Mouse (Mus musculus) left cerebral cortex, postnatal 14 days (tissue): ENCODE data around the gene Nedd9. TPM values are rescaled to one million over a fixed set of nuclear protein-coding genes. Genes with fewer than 3 reads are reported as not detected.
"Not testable (repeated sequence)": the region's sequence is repeated elsewhere in the genome, so short reads cannot be mapped to it uniquely, and the experiment has no call there.

ENCODE experiments used
- DNase-seq, 2 experiments: peaks; one replicate each; pipeline ENCODE4 v3.0.0; 2021 to 2022; ENCODE audit warnings: low spot score in 2 of 2, mixed read lengths in 1 of 2
- intact Hi-C: fragments of 180-260 bp; cut with DNase I; formaldehyde crosslinking; loops from one replicate; pipeline ENCODE4 v1.15.1; 2025
- total RNA-seq, 2 experiments: library from RNA; stranded (reverse); gene quantifications; 2 replicates each; pipeline ENCODE4 v1.2.3; 2021

Gene Nedd9
- total RNA-seq, 2 experiments from 2014 or later: 9.6 to 13.2 TPM

DNA sequence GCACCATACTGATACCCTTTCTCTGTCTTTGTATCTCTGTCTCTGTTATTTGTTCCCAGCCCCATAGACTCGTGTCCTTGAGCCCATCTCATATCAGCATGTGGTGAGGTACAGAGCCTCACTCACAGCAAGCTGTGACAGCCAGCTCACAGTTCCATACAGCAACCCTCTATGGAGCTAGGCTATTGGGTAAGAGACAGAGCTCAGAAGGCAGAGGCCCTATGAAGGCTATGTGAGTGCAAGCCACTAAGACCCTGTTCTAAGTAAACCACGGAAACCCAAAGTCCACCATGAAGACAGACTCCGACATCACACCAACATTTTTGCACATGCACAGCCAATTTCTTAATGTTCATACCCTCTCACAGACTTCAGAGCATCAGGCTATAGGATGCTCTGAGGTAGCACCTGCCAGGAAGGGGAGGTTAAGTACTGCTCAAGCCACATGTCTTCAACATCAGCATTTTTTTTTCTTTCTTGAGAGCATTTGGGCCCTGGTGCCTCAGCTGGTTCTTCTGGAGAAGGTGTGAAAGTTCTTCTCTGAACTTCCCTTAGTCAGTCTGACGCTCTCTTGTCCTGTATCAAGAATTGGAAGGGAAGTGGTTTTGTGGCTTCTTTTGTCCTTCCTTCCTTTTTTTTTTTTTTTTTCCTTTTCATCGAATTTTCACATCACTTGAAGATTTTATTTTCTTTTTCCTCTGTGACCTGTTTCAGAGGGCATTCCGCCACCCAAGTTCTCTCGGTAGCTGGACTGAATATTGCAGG lies 105.9 kb downstream of the Nedd9 start:
- intact Hi-C loops: no loop called here
- no peak for DNase-seq

DNA sequence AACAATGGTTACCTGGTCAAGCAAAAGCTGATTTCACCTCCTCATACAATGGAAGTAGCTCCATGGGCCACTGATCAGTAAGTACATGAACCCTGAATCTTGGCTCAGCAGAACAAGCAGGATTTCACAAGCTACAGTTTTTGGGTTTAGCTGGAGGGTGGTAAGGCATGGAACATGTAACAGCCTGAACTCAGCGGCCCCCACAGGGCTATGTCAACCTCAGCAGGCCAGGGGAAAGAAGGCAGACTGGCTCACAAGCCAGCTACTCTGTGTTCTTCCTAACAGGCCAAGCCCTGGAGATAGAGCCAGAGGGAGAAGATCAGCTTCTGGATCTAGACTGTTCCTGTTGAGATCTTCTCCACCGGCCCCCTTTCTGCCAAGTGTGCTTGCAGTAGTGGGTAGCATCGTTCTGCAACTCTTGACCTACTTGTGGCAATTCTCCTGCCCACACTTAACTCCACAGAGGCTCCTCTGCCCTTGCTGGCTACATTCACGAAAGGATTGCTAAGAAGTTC lies 107.2 kb downstream of the Nedd9 start:
- intact Hi-C loops: no loop called here
- DNase-seq: no peak

DNA sequence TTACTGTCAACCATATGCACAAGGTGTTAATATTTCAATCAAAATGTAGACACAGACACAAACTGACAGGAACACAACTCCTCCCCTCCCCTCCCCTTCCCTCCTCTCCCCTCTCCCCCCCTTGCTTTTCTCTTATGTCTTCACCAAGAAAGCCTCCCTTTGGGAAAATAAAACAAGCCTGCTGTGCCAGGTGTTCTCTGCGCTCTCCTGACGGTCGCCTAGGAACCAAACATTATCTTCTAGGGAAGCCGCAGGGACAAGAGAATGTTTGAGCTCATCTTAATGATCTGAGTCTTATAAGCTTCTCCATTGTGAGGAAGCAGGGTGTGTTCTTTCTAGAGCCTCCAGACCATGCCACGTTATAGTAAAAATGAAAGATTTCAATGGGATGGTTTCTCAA lies 108.7 kb downstream of the Nedd9 start:
- intact Hi-C loops: no loop called here
- DNase-seq: no peak

DNA sequence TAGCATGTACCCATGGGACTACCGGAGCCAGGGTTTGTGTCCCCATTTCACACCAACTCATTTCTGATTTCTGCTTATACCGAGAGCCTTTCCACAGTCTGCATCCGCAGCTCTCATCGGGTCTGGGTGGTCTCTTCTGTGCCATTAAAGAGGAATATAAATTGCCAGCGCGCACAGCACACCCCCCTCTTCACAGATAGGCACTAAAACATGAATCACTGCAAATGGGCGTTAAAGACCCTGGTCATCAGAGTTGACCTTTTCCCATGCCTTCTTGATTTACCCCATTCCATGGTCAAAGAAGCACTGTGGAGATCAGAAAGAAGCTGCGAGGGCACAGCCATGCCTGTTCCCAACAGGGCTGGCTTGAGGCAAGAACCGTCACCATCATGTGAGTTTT lies 109.3 kb downstream of the Nedd9 start:
- no peak for DNase-seq
- intact Hi-C loops: no loop called here

DNA sequence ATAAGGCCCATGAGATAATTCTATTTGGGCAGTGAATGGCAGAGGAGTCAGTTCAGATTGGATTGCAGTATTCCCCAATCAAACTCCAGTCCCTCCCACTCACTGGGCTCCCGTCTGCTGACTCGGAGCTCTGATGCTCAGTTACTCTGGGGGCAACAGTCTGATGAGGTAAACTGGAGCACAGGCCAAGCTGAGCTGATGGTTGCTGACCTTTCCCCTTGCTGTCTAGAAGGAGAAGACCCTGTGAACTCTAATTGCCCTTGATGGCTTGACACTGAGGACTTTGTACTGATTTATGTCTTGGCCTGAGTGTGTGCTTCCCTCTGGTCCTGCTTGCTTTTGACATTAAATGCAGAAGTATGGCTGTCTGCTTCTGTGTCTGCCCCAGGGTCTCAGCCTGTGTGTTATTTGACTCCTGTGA lies 110.1 kb downstream of the Nedd9 start:
- no peak for DNase-seq
- intact Hi-C loops: no loop called here

DNA sequence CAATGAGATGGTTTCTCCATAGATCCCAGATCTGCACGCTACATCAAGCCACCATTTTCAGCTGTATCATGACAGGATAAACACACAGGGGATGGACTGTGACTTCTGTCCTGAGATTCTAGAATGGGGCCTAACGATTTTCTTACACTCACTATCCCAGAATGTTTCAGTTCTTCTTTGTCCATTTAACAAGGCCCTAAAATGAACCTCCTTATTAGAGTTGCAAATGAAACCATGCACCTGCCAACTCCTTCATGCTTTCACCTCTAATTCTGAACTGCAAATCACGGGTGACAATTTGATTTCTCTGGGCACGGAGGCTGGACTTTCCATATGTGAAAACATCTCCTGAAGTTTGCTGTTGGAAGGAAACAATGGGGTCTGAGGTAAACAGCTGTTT lies 111.1 kb downstream of the Nedd9 start:
- no peak for DNase-seq
- intact Hi-C loops: no loop called here

DNA sequence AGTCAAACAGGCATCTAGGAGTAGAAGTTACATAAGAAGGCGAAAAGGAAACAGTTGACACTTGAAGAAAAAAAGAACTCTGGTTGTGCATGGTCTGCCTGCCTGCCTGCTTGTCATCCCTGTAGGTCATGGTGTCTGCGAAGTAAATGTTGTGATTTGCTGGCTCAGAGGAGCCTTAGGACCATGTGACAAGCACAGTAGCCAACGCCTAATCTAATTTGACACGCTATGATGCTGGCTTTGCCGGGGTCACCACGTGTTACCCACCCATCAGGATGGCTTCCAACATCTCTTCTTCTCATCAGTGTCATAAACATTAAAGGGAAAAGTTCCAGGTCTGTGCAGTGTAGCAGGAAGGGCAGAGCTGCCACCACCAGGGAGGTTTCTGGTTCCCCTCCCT lies 111.5 kb downstream of the Nedd9 start:
- intact Hi-C loops: no loop called here
- DNase-seq: no peak

DNA sequence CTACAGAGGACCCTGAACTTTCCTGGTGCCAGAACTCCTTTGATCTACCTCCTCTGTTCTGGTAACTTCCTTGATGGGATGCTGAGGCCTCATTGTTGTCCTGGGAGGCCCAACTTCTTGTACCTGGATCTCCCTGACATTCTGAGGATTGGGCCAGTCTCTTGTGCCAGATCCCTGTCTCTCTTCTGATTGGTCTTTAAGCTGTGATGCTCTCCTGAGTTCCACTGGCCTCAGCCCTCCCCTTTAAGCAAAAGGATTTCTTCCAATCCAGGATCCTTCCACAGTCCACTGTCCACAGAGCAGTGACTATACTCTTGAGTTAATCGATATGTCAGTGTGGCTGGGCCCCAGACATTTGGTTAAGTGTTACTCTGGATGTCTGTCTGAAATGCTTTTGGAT lies 112.3 kb downstream of the Nedd9 start:
- no peak for DNase-seq
- intact Hi-C loops: no loop called here

DNA sequence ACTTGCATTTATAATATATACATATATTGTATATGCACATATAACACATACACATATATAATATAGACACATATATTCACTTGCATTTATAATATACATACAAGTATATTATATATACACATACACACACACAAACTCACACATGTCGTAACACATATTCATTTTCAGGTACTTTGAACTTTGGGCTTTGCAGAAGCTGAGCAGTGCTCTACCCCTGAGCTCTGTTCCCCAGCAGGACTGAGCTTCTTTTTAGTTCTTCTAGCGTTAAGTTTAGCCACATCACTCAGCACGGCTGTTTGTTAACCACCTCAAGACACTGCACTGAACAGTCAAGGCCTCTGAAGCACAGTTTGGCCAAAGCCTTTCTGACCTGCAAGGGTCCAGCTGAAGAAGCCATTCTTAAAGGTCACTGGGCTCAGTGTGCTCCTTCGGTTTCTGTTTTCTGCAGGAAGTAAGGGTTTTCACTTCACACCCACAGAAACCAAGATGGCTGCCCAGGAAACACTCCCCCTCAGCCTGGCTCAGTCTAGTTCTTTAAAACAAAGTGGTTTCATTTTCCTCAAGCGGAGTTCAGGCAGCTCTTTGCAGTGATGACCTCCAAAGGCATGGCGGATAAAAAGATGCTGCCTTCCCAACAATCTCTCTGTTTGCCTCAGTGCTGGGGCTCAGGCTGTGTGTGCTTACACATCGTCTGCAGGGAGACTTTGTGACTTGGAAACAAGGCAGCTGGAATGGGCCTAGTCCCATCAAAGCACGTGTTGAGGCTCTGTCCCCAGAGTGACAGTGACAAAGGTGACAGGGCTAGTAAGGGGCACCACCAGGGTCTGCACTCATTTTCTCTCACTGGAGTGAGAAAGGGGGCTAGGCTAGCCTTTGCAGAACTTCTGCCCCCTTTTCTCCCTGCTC lies 114.4 kb downstream of the Nedd9 start:
- no peak for DNase-seq
- intact Hi-C loops: no loop called here

DNA sequence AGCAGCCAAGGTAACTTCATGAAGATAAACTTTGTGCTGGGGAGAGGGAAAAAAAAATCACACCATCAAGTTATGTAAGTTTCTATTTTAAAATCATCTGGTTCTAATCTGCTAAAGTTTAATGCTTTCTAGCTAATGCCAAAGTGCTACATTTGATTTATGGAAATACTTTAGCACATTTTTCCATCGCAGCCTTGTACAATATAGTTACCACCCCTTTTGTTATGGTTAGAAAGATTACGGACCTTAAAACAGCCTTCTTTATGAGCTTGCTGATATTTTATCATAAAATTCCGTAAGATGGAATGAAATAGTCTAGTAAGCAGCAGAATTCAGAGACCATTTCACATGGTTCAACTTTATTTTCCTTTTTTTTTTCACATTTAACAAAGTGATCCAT lies 115.6 kb downstream of the Nedd9 start:
- DNase-seq: no peak
- intact Hi-C loops: no loop called here

DNA sequence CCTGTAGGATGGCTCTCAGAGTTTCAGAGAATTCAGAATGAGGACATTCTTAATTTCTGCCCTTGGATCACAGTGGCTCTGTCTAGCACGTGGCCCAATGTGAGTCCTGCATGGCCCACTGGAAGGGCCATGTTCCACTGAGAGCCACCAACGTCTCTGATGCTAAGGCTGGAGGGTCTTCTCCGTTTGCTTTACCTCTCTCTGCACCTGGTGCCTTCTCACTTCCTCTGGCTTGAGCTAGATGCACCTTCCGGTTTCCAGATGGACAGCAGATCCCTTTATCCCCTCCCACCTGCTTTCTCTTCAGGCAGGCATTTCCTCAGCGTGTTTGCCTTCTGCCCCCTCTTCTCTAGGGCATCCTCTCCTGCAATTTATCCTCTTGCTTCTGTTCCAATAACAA lies 118.5 kb downstream of the Nedd9 start:
- DNase-seq: no peak
- intact Hi-C loops: no loop called here

DNA sequence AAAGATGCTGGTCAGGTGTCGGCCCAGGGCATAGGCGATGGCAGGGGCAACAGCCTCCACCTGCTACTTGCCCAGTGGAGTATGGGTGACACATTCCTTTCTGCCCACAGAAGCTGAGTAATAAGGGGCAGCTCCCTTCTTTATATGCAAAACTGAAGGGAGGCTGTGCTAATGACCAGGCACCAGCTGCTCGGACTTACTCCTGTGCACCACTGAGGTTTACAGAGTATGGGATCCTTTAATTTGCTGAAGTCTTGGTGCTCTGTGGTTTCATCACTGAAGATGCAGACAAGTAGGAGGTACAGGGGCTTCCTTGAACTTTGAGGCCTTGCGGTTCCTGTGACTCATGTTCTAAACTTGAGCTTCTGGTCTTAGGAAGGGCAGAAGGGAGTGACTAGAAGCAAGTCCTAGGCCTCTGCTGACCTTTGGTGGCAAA lies 120.0 kb downstream of the Nedd9 start:
- DNase-seq: no peak
- intact Hi-C loops: no loop called here

DNA sequence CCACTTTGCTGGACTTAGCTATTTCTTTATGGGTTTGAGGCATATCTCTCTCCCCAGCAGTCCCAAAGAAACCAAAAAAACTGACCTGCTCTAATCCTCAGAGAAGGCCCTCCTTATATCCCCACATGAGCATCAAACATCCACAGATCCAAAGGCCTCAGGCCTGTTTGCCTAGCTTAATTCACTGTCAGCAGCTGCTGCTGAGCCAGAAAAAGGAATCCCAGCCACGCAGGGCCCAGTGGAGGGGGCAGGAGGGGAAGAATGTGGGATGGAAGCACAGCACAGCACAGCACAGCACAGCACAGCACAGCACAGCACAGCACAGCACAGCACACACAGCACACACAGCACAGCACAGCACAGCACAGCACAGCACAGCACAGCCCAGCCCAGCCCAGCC lies 120.6 kb downstream of the Nedd9 start:
- DNase-seq, intact Hi-C loops: not testable (repeated sequence)

DNA sequence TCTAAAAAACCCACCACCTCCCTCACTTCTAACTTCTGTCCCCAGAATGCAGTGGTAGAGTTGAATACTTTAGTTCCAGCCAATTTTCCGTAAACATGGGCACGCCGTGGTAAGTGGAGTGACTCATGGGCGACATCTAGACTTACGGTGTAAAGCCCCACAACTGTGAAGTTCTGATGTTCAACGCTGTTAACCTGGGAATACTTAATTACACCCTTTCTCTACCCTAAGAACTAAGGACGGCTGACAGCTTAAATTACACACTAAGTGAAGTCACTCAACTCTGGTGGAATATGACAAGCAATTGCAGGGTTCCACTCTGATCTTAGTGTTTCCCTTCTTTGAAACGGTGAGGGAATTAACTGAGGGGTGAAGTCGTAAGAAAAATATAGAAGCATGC lies 122.9 kb downstream of the Nedd9 start:
- intact Hi-C loops: no loop called here
- no peak for DNase-seq

DNA sequence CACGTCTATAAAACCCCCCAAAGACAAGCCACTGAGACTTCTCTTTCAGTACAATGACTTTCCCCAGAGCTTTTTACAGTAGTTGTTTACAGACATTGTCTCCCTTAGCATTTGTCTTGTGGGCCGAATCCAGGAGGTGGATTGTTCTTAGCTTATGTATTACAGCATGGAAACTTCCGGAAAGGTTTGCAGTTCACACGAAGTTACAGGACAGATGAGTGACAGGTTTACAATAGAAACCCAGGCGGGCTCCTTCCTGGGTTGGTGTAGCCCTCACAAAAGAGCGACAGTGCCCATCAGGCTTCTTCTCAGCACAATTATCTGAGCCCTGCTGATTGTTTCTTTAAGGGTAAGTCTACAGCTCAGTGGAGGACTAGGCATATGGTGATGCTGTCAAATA lies 124.3 kb downstream of the Nedd9 start:
- DNase-seq: no peak
- intact Hi-C loops: no loop called here

DNA sequence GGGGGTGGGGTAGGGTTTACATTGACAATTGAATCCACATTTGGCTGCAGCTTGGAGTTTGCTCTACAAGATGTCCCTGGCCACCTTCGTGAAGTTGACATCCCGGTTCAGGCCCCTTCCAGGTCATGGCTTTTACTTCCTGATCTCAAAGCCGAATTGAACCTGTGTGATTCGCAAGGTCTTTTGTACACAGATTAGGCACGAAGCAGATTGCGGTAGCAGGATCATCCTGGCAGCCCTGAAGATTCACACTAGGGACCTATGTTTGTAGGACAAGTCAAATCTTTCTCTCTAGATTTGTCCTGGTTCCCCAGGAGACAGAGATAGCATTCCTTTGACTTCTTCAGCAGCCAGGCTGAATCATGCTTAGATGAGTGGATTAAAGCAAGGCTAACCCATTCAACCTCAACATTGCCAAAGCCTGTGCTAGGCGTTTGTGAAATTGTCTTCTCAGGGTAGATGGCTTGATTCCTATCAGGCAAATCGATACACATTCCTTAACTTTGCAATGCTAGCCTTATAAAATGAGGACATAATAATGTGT lies 126.8 kb downstream of the Nedd9 start:
- intact Hi-C loops: no loop called here

DNA sequence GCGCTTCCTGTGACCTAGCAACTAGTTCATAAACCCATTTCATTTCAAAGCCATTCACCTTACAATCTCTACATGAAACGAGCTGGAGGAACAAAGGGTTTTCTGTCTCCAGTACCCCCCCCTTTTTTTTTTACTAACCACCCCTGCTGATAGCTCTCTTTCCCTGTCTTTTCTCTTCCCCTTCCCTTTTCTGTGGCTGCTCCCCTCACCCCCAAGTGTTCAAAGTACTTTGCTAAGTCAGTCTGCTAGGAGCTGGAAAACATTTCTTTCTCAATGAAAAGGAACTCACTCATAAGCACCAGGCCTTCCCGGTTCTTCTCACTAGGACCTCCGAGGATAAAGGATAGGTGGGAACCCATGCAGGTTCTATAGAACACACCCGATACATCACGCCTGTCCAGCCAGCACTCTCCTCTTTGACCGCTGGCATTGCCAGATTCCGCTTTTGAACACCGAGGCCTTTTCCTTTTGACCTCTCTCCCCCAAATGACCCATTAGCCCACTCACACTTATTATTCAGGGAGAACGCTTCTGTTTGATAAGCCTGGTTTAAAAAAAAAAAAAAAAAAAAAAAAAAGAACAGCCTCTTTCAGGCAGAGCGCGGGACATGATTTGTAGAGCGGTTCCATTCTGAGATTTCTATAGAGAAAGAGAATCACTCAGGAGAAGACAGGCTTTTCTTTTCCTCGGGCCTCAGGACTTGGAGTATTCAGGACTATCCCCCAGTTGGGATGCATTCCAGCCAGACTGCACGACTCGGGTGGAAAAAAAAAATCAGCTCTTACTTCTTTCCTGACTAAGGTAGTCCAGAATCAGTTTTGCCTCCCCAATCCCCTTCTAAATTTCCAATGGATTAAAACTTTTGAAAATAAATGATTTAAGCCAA lies 127.6 kb downstream of the Nedd9 start:
- intact Hi-C loops: no loop called here
- DNase-seq: no peak

More for the DNA sequence above, 126.8 kb downstream of the Nedd9 start:
- DNase-seq: no peak

DNA sequence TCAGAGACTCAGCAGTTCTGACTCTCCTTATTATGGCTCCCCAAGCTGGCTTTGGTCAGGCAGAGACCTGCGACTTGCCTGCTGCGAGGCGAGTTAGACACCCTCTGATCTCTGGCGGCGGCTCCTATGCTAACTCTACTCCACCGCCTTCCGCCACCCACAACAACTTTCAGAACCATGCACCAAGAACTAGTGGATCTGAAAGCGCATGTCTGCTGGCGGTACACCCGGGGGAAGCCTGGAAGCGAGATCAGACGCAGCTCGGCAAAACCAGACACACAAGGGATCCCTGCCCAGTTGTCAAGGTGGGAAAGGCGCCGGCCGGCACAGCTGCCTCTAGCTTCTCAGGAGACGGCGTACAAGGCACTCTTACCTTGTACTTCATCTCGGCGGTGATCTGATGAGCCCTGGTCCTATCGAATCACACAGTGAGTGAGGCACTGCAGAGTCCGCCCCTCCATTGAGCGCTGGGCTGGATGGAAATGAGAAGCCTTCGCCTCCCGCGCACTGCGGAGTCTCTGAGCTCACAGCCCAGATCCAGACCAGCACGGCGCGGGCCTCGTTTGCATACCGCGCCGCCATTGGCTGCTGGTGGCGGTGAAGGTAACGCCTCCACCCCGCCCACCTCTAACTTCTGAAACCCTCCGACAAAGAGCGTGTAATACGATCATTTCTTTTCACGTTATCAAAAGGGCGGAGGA lies 128.5 kb downstream of the Nedd9 start:
- intact Hi-C loops: no loop called here
- peak; percentile 92 to 95 for DNase-seq

DNA sequence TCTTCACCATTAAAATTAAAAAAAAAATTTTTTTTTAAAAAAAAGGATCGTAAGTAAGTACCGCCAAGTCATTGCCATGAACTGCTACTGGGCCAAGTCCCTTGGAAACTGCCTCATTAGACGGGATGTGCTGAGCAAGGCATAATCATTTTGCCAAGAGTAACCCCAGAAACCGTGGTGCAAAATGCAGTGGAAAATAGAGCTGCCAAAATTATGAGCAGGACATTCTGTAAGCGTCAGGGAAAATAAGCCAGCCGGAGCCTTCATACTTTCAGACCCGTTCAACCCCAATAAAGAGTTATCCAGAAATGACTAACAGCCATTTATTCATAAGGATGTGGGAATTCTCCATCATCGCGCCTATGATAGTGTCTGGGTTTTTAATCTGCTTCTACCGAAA lies 129.2 kb downstream of the Nedd9 start:
- peak in 1 of 2 experiments; percentile 7 for DNase-seq
- intact Hi-C loops: no loop called here
